Mouse (Mus musculus) liver, adult 2 months (tissue): Measurements from ENCODE around the gene Pla2g10.

Experiments
- CTCF ChIP-seq: fragments of 200-500 bp; IDR thresholded peaks from 2 replicates; pipeline ENCODE4 v1.5.1; 2011; ENCODE audit warnings: low read depth, low read length, control low read depth
- POLR2A ChIP-seq: fragments of 200-500 bp; IDR thresholded peaks from 2 replicates; pipeline ENCODE4 v1.6.1; 2011; ENCODE audit warnings: low read length, control low read depth; ENCODE audit not compliant: insufficient read depth; ENCODE audit errors: extremely low read depth

DNA sequence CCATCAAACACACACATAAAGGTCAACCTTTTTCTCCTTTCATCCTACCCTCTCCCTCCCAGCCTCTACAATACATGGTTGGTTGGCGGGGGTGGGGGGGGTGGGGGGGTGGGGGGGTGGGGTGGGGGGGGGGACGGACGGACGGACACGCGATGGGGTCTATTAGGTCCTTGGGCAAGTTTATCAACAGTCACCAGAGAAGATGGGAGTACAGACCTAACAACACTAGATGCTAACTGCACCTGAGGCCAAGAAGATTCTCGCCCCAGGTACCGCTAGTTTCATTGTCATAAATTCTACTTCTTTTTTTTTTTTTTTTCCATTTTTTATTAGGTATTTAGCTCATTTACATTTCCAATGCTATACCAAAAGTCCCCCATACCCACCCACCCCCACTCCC lies 23.2 kb upstream of the Pla2g10 start:
- TF ChIP-seq CTCF (no peak), POLR2A (no peak)
